In genomic region chr19:5704163-5704800, GRCm38 (mm10) we compare ENCODE assay signal across 8 mouse cellular contexts. TPM values are rescaled to one million over a fixed set of nuclear protein-coding genes. Genes with fewer than 3 reads are reported as not detected.
DNase-seq lines count a peak whose midpoint lies in the region; ATAC-seq and TF ChIP-seq lines count a peak whose summit lies in the region.

Kcnk7 (plus strand) TSS chr19:5704367.

- H3K9me3 ChIP-seq in heart, embryonic 12.5 days (replicated peaks) = no peaks in the 10 kb centered on the region
- no peaks in the 10 kb centered on the region for H3K9me3 ChIP-seq in MEL (replicated peaks; ENCODE audit: insufficient read depth, low read length)
- H3K9me3 ChIP-seq in intestine, embryonic 14.5 days (ENCODE audit: control insufficient read depth, low read length) = no peaks in the 10 kb centered on the region

- H3K4me3 ChIP-seq in heart, embryonic 12.5 days = no peak within 1 kb of the TSS
- no peak within 1 kb of the TSS for H3K4me3 ChIP-seq in MEL (ENCODE audit: control insufficient read depth in 1 of 2, insufficient read depth in 1 of 2, low read depth in 2 of 2, low read length in 2 of 2)
- no peak within 1 kb of the TSS for H3K4me3 ChIP-seq in intestine, embryonic 14.5 days (ENCODE audit: low read depth, low read length)
- H3K4me3 ChIP-seq in cerebellum, adult 2 months (replicated peaks; ENCODE audit: insufficient read depth, low read depth, low read length) = no peak within 1 kb of the TSS

- no peak within 1 kb of the TSS for H3K4me2 ChIP-seq in heart, embryonic 12.5 days
- H3K4me2 ChIP-seq in intestine, embryonic 14.5 days (ENCODE audit: low read length) = no peak within 1 kb of the TSS; the same call in 1 of the 2 replicates

- TF ChIP-seq RAD21 in MEL (IDR thresholded peaks at IDR 0.05; ENCODE audit: low read depth, low read length) = no peak

- H3K27me3 ChIP-seq in heart, embryonic 12.5 days (replicated peaks) = no peaks in the 10 kb centered on the region
- no peaks in the 10 kb centered on the region for H3K27me3 ChIP-seq in MEL (ENCODE audit: control insufficient read depth in 1 of 2, insufficient read depth in 2 of 2, low read length in 2 of 2)
- no peaks in the 10 kb centered on the region for H3K27me3 ChIP-seq in intestine, embryonic 14.5 days (replicated peaks; ENCODE audit: control insufficient read depth, insufficient read depth, low read length)
- H3K27me3 ChIP-seq in cerebellum, adult 2 months (ENCODE audit: control insufficient read depth, insufficient read depth, low read length) = no peaks in the 10 kb centered on the region

- no peak for DNase-seq in heart, postnatal 36 days
- DNase-seq in MEL (ENCODE audit: low read depth, low spot score) = peak; percentile 42
- DNase-seq in intestine, embryonic 14.5 days (ENCODE audit: low spot score) = no peak
- no peak for DNase-seq in cerebellum, adult 2 months
- no peak for DNase-seq in cerebellum, postnatal 10 days
- no peak for DNase-seq in adrenal gland, adult 8-10 months

- H3K4me1 ChIP-seq in heart, embryonic 12.5 days (replicated peaks) = peaks cover 18% of the 10 kb centered on the region
- H3K4me1 ChIP-seq in MEL (ENCODE audit: control insufficient read depth in 1 of 2, insufficient read depth in 2 of 2, low read length in 2 of 2) = peaks cover 0 to 18% of the 10 kb centered on the region in 2 experiments; a peak in 3 of 4 replicates
- peaks cover 15% of the 10 kb centered on the region for H3K4me1 ChIP-seq in intestine, embryonic 14.5 days (replicated peaks; ENCODE audit: control insufficient read depth, insufficient read depth, low read length)
- no peaks in the 10 kb centered on the region for H3K4me1 ChIP-seq in cerebellum, adult 2 months (ENCODE audit: control insufficient read depth, insufficient read depth, low read length)

- peak; percentile 37; the same call in 1 of the 2 replicates for ATAC-seq in heart, embryonic 12.5 days (ENCODE audit: insufficient number of reproducible peaks, low FRiP score)
- ATAC-seq in intestine, embryonic 14.5 days (replicated peaks; ENCODE audit: low FRiP score, low TSS enrichment, low read depth) = peak; percentile 16; the same call in 1 of the 2 replicates
- ATAC-seq in megakaryocyte progenitor cell, adult 5-6 weeks (replicated peaks; ENCODE audit: poor library complexity) = peak; percentile 47

- intact Hi-C loops in heart, postnatal 36 days (cut with DNase I) = loop anchor here (5.0 kb wide), 1 partner anchor 153 kb away; no protein-coding TSS in a partner anchor

- no peaks in the 10 kb centered on the region for H3K79me2 ChIP-seq in MEL (ENCODE audit: control insufficient read depth, insufficient read depth, low read length, poor library complexity)

- no peak within 1 kb of the TSS; the same call in 1 of the 2 replicates for H3K27ac ChIP-seq in heart, embryonic 12.5 days (ENCODE audit: poor library complexity, severe bottlenecking)
- peak within 1 kb of the TSS; percentile 53 for H3K27ac ChIP-seq in MEL (ENCODE audit: control insufficient read depth, low read depth, low read length)
- H3K27ac ChIP-seq in intestine, embryonic 14.5 days (ENCODE audit: low read depth) = peak within 1 kb of the TSS; percentile 84
- H3K27ac ChIP-seq in cerebellum, adult 2 months (ENCODE audit: insufficient read depth, low read length) = no peak within 1 kb of the TSS

- no peak for TF ChIP-seq CTCF in MEL (IDR thresholded peaks at IDR 0.05 in 2 of 3, conservative IDR thresholded peaks at IDR 0.05 in 1 of 3; ENCODE audit: control insufficient read depth in 1 of 3, insufficient read depth in 1 of 3, low read depth in 2 of 3, low read length in 3 of 3, poor library complexity in 1 of 3, severe bottlenecking in 1 of 3)
- no peak for TF ChIP-seq CTCF in cerebellum, adult 2 months (IDR thresholded peaks at IDR 0.05; ENCODE audit: borderline replicate concordance, insufficient read depth, low read depth, low read length)

- H3K36me3 ChIP-seq in heart, embryonic 12.5 days = peaks cover 78% of the 10 kb centered on the region
- H3K36me3 ChIP-seq in MEL (ENCODE audit: control insufficient read depth in 1 of 2, insufficient read depth in 2 of 2, low read length in 2 of 2) = peaks cover 0 to 14% of the 10 kb centered on the region in 2 experiments; a peak in 3 of 4 replicates
- H3K36me3 ChIP-seq in intestine, embryonic 14.5 days (ENCODE audit: control insufficient read depth, insufficient read depth, low read length) = peaks cover 60% of the 10 kb centered on the region

- TF ChIP-seq EP300 in MEL (IDR thresholded peaks at IDR 0.05; ENCODE audit: low read depth in 1 of 2, low read length in 2 of 2) = no peak

- no peak for TF ChIP-seq POLR2A in MEL (IDR thresholded peaks at IDR 0.05; ENCODE audit: control insufficient read depth in 1 of 2, insufficient read depth in 1 of 2, low read depth in 1 of 2, low read length in 2 of 2, poor library complexity in 1 of 2)
- no peak for TF ChIP-seq POLR2A in cerebellum, adult 2 months (IDR thresholded peaks at IDR 0.05; ENCODE audit: borderline replicate concordance, insufficient read depth, low read length)

- 66% methylated on average over 17 of the region's 17 CpGs for WGBS in heart, embryonic 12.5 days
- WGBS in intestine, embryonic 14.5 days = 70% methylated on average over 17 of the region's 17 CpGs
- WGBS in cerebellum, adult 2 months = 69% methylated on average over 17 of the region's 17 CpGs

- H3K9ac ChIP-seq in heart, embryonic 12.5 days = no peak within 1 kb of the TSS
- peak within 1 kb of the TSS; percentile 28 for H3K9ac ChIP-seq in MEL (ENCODE audit: control insufficient read depth, low read depth, low read length, poor library complexity, severe bottlenecking)
- H3K9ac ChIP-seq in intestine, embryonic 14.5 days (ENCODE audit: low read length) = peak within 1 kb of the TSS; percentile 16; the same call in 1 of the 2 replicates

TF ChIP-seq in MEL, 35 proteins besides CTCF, POLR2A, EP300 and RAD21:
- TF ChIP-seq POLR2AphosphoS5 (IDR thresholded peaks at IDR 0.05; ENCODE audit: borderline replicate concordance, low read depth, low read length) = 0 out of 2 replicates have a peak, but pooled peaks have one; percentile 31
- TF ChIP-seq USF1 (IDR thresholded peaks at IDR 0.05; ENCODE audit: low read depth, low read length) = no peak
- no peak for TF ChIP-seq MYB (IDR thresholded peaks at IDR 0.05; ENCODE audit: low read depth, low read length)
- TF ChIP-seq MAZ (IDR thresholded peaks at IDR 0.05; ENCODE audit: low read depth, low read length) = 0 out of 2 replicates have a peak, but pooled peaks have one; percentile 13

RNA-seq across cellular contexts. Expression of gene Kcnk7, which starts in this region (rescaled TPM):
- polyA plus RNA-seq in heart, embryonic 12.5 days (2016; fragmentation: Nextera tagmentation; extraction: Ambion mirVana) = 0.17 TPM in 1 of 2 replicates, not detected in the other
- total RNA-seq in heart, postnatal 36 days (2021) = not detected
- 0.16 and 0.23 TPM in 2 replicates for total RNA-seq in MEL (2012; rRNA removed)
- under 1 TPM in 1 of 2 experiments, not detected in 1; 0.60 TPM for polyA plus RNA-seq in MEL (2012; ENCODE audit: insufficient read depth in 1 of 2, insufficient read length in 2 of 2, low read depth in 1 of 2, low replicate concordance in 2 of 2, missing spikeins in 1 of 2)
- 0.30 and 0.45 TPM in 2 replicates for polyA plus RNA-seq in intestine, embryonic 14.5 days (2014; fragmentation: Nextera tagmentation; extraction: Ambion mirVana)
- total RNA-seq in megakaryocyte progenitor cell, adult 5-6 weeks (2015) = not detected in 2 replicates
- 0.14 TPM in 1 of 2 replicates, not detected in the other for total RNA-seq in megakaryocyte progenitor cell, adult 5-6 weeks (2017)
- polyA plus RNA-seq in cerebellum, adult 2 months (2012; rRNA removed) = 0.13 and 0.24 TPM in 2 replicates
- not detected for total RNA-seq in adrenal gland, adult 8-10 months (2022)

Comparison
In these comparisons a context has a peak if more than half of its experiments do, and no peak if none do; other contexts are left out.
1. Peak in ATAC-seq in heart, embryonic 12.5 days; RNA of the gene not detected or under 1 TPM.
2. Peak in DNase-seq, H3K27ac ChIP-seq and H3K9ac ChIP-seq in MEL; RNA of the gene not detected or under 1 TPM.
3. Peak in ATAC-seq, H3K27ac ChIP-seq and H3K9ac ChIP-seq in intestine, embryonic 14.5 days; RNA of the gene not detected or under 1 TPM.
4. Peak in ATAC-seq in megakaryocyte progenitor cell, adult 5-6 weeks; RNA of the gene not detected or under 1 TPM.